Mouse (Mus musculus): ENCODE results near the gene 2810408A11Rik.
A peak's percentile ranks its signal among the peaks of the same experiment; 100 is the strongest.

Gene 2810408A11Rik

GRCm38 (mm10) chr11:69900471-69901405 lies at the start of gene 2810408A11Rik, which contains the start of gene Neurl4:
Gene 2810408A11Rik (minus strand): TSS chr11:69900987.
Gene Neurl4 (plus strand): TSS chr11:69901072.
- peak; percentile 84 for DNase-seq

GRCm38 (mm10) chr11:69948763-69949150 lies 48.0 kb upstream of the 2810408A11Rik start:
- peak; percentile 77 for DNase-seq

- DNase-seq = peak; percentile 45
Measured at GRCm38 (mm10) chr11:69948066-69948762, 47.4 kb upstream of the 2810408A11Rik start, which contains the start of gene Slc2a4. Gene Slc2a4 (minus strand): TSS chr11:69948188.

- DNase-seq = no peak
Measured at GRCm38 (mm10) chr11:69947337-69948065, 46.7 kb upstream of the 2810408A11Rik start.

- DNase-seq = no peak
Measured at GRCm38 (mm10) chr11:69945997-69946891, 45.5 kb upstream of the 2810408A11Rik start.

GRCm38 (mm10) chr11:69945216-69945615 lies 44.4 kb upstream of the 2810408A11Rik start:
- no peak for DNase-seq

GRCm38 (mm10) chr11:69940962-69941361 lies 40.2 kb upstream of the 2810408A11Rik start:
- no peak for DNase-seq

GRCm38 (mm10) chr11:69939731-69940130 lies 38.9 kb upstream of the 2810408A11Rik start:
- DNase-seq = no peak

GRCm38 (mm10) chr11:69939181-69939580 lies 38.4 kb upstream of the 2810408A11Rik start:
- no peak for DNase-seq

- no peak for DNase-seq
Measured at GRCm38 (mm10) chr11:69938401-69938979, 37.7 kb upstream of the 2810408A11Rik start.

- no peak for DNase-seq
Measured at GRCm38 (mm10) chr11:69937834-69938233, 37.0 kb upstream of the 2810408A11Rik start.

- DNase-seq = no peak
Measured at GRCm38 (mm10) chr11:69937385-69937784, 36.6 kb upstream of the 2810408A11Rik start.

- no peak for DNase-seq
Measured at GRCm38 (mm10) chr11:69936714-69937347, 36.0 kb upstream of the 2810408A11Rik start.

- no peak for DNase-seq
Measured at GRCm38 (mm10) chr11:69936156-69936555, 35.4 kb upstream of the 2810408A11Rik start.

GRCm38 (mm10) chr11:69935137-69935879 lies 34.5 kb upstream of the 2810408A11Rik start, which contains the start of gene Ybx2:
Gene Ybx2 (plus strand): TSS chr11:69935796.
- DNase-seq = peak; percentile 87

- DNase-seq = no peak
Measured at GRCm38 (mm10) chr11:69934681-69935080, 33.9 kb upstream of the 2810408A11Rik start.

- DNase-seq = peak; percentile 91
Measured at GRCm38 (mm10) chr11:69934169-69934568, 33.4 kb upstream of the 2810408A11Rik start.

- no peak for DNase-seq
Measured at GRCm38 (mm10) chr11:69933066-69933465, 32.3 kb upstream of the 2810408A11Rik start.

GRCm38 (mm10) chr11:69932254-69932653 lies 31.5 kb upstream of the 2810408A11Rik start:
- no peak for DNase-seq

GRCm38 (mm10) chr11:69931769-69932168 lies 31.0 kb upstream of the 2810408A11Rik start:
- no peak for DNase-seq
